ENCODE assay signal across 9 mouse cellular contexts in the genomic region with DNA sequence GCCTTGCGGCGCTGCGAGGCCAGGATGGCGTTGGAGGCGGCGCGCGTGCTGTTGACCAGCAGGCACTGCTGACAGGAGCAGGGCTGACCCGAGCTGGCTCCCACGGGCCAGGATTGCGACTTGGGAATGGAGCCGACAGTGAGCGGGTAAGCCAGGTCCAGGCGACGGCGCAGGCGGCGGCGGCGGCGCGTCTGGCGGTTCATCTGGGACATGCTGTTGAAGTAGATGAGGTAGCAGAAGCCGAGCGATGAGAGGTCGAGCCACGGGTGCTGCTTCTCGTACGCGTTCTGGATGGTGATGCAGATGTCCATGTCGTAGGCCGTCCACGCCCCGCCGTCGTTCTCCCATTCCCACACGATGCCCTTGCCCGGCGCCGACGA. TPM values are rescaled to one million over a fixed set of nuclear protein-coding genes. Genes with fewer than 3 reads are reported as not detected.
DNase-seq lines count a peak whose midpoint lies in the region; ATAC-seq and TF ChIP-seq lines count a peak whose summit lies in the region.
"Had no signal": no experiment of that assay in that cellular context is flagged by ENCODE, and none has a peak within 500 bp of the region (broad histone marks: within the 10 kb centered on the region; RNA-seq: fewer than 3 reads in every experiment).

No protein-coding gene starts in this region.

- ATAC-seq in heart, embryonic 15.5 days (replicated peaks; ENCODE audit: insufficient number of reproducible peaks, insufficient read depth, low FRiP score, low read depth): no peak
- no peak for ATAC-seq in forebrain, embryonic 14.5 days
- ATAC-seq: Patski had no signal

- DNase-seq in heart, adult 11 months: no peak
- no peak for DNase-seq in spleen, adult 2 months (ENCODE audit: low read depth in 1 of 2, low spot score in 2 of 2)
- no peak for DNase-seq in spleen, postnatal 10 days (ENCODE audit: low spot score in 2 of 2)
- no peak for DNase-seq in forebrain, embryonic 14.5 days (ENCODE audit: low spot score)
- no peak for DNase-seq in ovary, postnatal 36 days (ENCODE audit: low spot score)
- no peak for DNase-seq in right cerebral cortex, postnatal 10 days (ENCODE audit: low spot score in 2 of 2)

- H3K27me3 ChIP-seq in heart, embryonic 15.5 days: peaks cover 92% of the 10 kb centered on the region
- H3K27me3 ChIP-seq in spleen, adult 2 months (ENCODE audit: control insufficient read depth, insufficient read depth, low read length): no peaks in the 10 kb centered on the region
- H3K27me3 ChIP-seq in forebrain, embryonic 14.5 days (replicated peaks; ENCODE audit: control insufficient read depth, insufficient read depth, low read length): peaks cover 30% of the 10 kb centered on the region
- H3K27me3 ChIP-seq in small intestine, adult 2 months (ENCODE audit: control insufficient read depth, insufficient read depth, low read length): peaks cover 14% of the 10 kb centered on the region

- H3K4me2 ChIP-seq in heart, embryonic 15.5 days: peak overlapping the region; percentile 48
- H3K4me2 ChIP-seq in forebrain, embryonic 14.5 days (ENCODE audit: low read length): 0 out of 2 replicates have a peak overlapping the region, but pooled peaks have one; percentile 21

- H3K4me1 ChIP-seq in heart, embryonic 15.5 days (replicated peaks): peaks cover 8% of the 10 kb centered on the region
- H3K4me1 ChIP-seq in spleen, adult 2 months (ENCODE audit: control insufficient read depth, insufficient read depth, insufficient read length): peaks cover 46% of the 10 kb centered on the region; the same call in 1 of the 2 replicates
- H3K4me1 ChIP-seq in forebrain, embryonic 14.5 days (ENCODE audit: control insufficient read depth, insufficient read depth, low read length): peaks cover 3% of the 10 kb centered on the region
- H3K4me1 ChIP-seq in small intestine, adult 2 months (ENCODE audit: control insufficient read depth, insufficient read depth, insufficient read length, low read length): peaks cover 3% of the 10 kb centered on the region

- no peak overlapping the region for H3K27ac ChIP-seq in heart, embryonic 15.5 days
- peak overlapping the region; percentile 80 for H3K27ac ChIP-seq in spleen, adult 2 months (ENCODE audit: insufficient read depth, low read length)
- H3K27ac ChIP-seq in forebrain, embryonic 14.5 days (ENCODE audit: low read depth, low read length): no peak overlapping the region
- no peak overlapping the region for H3K27ac ChIP-seq in small intestine, adult 2 months (ENCODE audit: insufficient read depth, low read depth, low read length)

- no peak for TF ChIP-seq CTCF in spleen, adult 2 months (IDR thresholded peaks at IDR 0.05; ENCODE audit: extremely low read depth, insufficient read depth, insufficient read length, insufficient replicate concordance)
- TF ChIP-seq CTCF in small intestine, adult 2 months (IDR thresholded peaks at IDR 0.05; ENCODE audit: extremely low read depth, insufficient read length, insufficient replicate concordance, low read depth, low read length): no peak

- no peaks in the 10 kb centered on the region for H3K36me3 ChIP-seq in heart, embryonic 15.5 days
- H3K36me3 ChIP-seq in spleen, adult 2 months (ENCODE audit: control insufficient read depth, insufficient read depth, low read length): peaks cover 5% of the 10 kb centered on the region; the same call in 1 of the 2 replicates
- peaks cover 15% of the 10 kb centered on the region for H3K36me3 ChIP-seq in forebrain, embryonic 14.5 days (ENCODE audit: control insufficient read depth, insufficient read depth, low read length)
- no peaks in the 10 kb centered on the region for H3K36me3 ChIP-seq in small intestine, adult 2 months (ENCODE audit: control insufficient read depth, insufficient read depth, low read length)

- 5% methylated on average over 41 of the region's 41 CpGs for WGBS in heart, embryonic 15.5 days
- 24% methylated on average over 41 of the region's 41 CpGs for WGBS in spleen, adult 2 months
- 3% methylated on average over 41 of the region's 41 CpGs for WGBS in forebrain, embryonic 14.5 days
- 20% methylated on average over 41 of the region's 41 CpGs for WGBS in small intestine, adult 2 months

- H3K9me3 ChIP-seq in heart, embryonic 15.5 days (replicated peaks): no peaks in the 10 kb centered on the region
- H3K9me3 ChIP-seq in forebrain, embryonic 14.5 days (replicated peaks; ENCODE audit: control insufficient read depth, low read length): no peaks in the 10 kb centered on the region

- no peak overlapping the region for H3K9ac ChIP-seq in heart, embryonic 15.5 days
- no peak overlapping the region for H3K9ac ChIP-seq in forebrain, embryonic 14.5 days (ENCODE audit: low read length)

- no peak for TF ChIP-seq POLR2A in spleen, adult 2 months (IDR thresholded peaks at IDR 0.05; ENCODE audit: low read depth, low read length)
- TF ChIP-seq POLR2A in small intestine, adult 2 months (IDR thresholded peaks at IDR 0.05; ENCODE audit: low read depth, low read length): no peak

- H3K4me3 ChIP-seq in heart, embryonic 15.5 days: peak overlapping the region; percentile 29
- peak overlapping the region; percentile 46; the same call in 1 of the 2 replicates for H3K4me3 ChIP-seq in spleen, adult 2 months (ENCODE audit: extremely low read depth, insufficient read depth, insufficient read length)
- no peak overlapping the region for H3K4me3 ChIP-seq in forebrain, embryonic 14.5 days (ENCODE audit: low read depth, low read length)
- H3K4me3 ChIP-seq in small intestine, adult 2 months (ENCODE audit: low read depth, low read length): peak overlapping the region; percentile 23

RNA-seq across cellular contexts. Expression of gene Dtx1, which starts 17.0 kb away (rescaled TPM):
- 1.9 and 12.3 TPM in 2 replicates for polyA plus RNA-seq in heart, embryonic 15.5 days (2015; fragmentation: Nextera tagmentation; extraction: Ambion mirVana)
- polyA plus RNA-seq in spleen, adult 2 months (2012; rRNA removed): 264 and 351 TPM in 2 replicates
- polyA plus RNA-seq in forebrain, embryonic 14.5 days (2014; fragmentation: Nextera tagmentation; extraction: Ambion mirVana): 27.5 and 35.5 TPM in 2 replicates
- 18.1 and 31.1 TPM in 2 replicates for polyA plus RNA-seq in small intestine, adult 2 months (2012; rRNA removed)

RNA-seq across cellular contexts. Expression of gene Rasal1, which starts 46.1 kb away (rescaled TPM):
- polyA plus RNA-seq in heart, embryonic 15.5 days (2015; fragmentation: Nextera tagmentation; extraction: Ambion mirVana): 0.25 and 0.55 TPM in 2 replicates
- 14.9 and 18.9 TPM in 2 replicates for polyA plus RNA-seq in spleen, adult 2 months (2012; rRNA removed)
- polyA plus RNA-seq in forebrain, embryonic 14.5 days (2014; fragmentation: Nextera tagmentation; extraction: Ambion mirVana): 1.5 and 3.2 TPM in 2 replicates
- polyA plus RNA-seq in small intestine, adult 2 months (2012; rRNA removed): 1.7 and 2.6 TPM in 2 replicates

RNA-seq across cellular contexts. Expression of gene Oas2, which starts 55.0 kb away (rescaled TPM):
- polyA plus RNA-seq in heart, embryonic 15.5 days (2015; fragmentation: Nextera tagmentation; extraction: Ambion mirVana): 0.30 and 0.68 TPM in 2 replicates
- polyA plus RNA-seq in spleen, adult 2 months (2012; rRNA removed): 7.2 and 9.0 TPM in 2 replicates
- polyA plus RNA-seq in forebrain, embryonic 14.5 days (2014; fragmentation: Nextera tagmentation; extraction: Ambion mirVana): 0.11 and 0.42 TPM in 2 replicates
- polyA plus RNA-seq in small intestine, adult 2 months (2012; rRNA removed): 2.9 and 7.4 TPM in 2 replicates
- polyA plus RNA-seq: Patski had no signal
